Mouse (Mus musculus) gastrocnemius, adult 2 months (tissue): Measurements from ENCODE around the gene Nop53. TPM values are rescaled to one million over a fixed set of nuclear protein-coding genes. Genes with fewer than 3 reads are reported as not detected.

ENCODE experiments used
- DNase-seq: peaks from one replicate; pipeline ENCODE4 v3.0.0; 2022
- H3K27ac ChIP-seq: fragments of 200-600 bp; 2 replicates; pipeline ENCODE4 v1.8.1; 2022; ENCODE audit warnings: mild to moderate bottlenecking
- H3K4me3 ChIP-seq: fragments of 200-600 bp; 2 replicates; pipeline ENCODE4 v1.8.1; 2022; ENCODE audit warnings: mild to moderate bottlenecking, moderate library complexity
- CTCF ChIP-seq: fragments of 200-600 bp; IDR thresholded peaks from 2 replicates; pipeline ENCODE4 v1.8.1; 2022; ENCODE audit warnings: antibody characterized with exemption, mild to moderate bottlenecking, moderate library complexity
- intact Hi-C: fragments of 180-260 bp; cut with DNase I; formaldehyde crosslinking; loops from one replicate; pipeline ENCODE4 v1.15.1; 2025
- total RNA-seq, 2 experiments: library from RNA; stranded (reverse); gene quantifications; 2 replicates each; pipeline ENCODE4 v1.2.3; 2021

Nop53 gene
- total RNA-seq, 2 experiments from 2014 or later, result 85.7 to 97.4 TPM

DNA sequence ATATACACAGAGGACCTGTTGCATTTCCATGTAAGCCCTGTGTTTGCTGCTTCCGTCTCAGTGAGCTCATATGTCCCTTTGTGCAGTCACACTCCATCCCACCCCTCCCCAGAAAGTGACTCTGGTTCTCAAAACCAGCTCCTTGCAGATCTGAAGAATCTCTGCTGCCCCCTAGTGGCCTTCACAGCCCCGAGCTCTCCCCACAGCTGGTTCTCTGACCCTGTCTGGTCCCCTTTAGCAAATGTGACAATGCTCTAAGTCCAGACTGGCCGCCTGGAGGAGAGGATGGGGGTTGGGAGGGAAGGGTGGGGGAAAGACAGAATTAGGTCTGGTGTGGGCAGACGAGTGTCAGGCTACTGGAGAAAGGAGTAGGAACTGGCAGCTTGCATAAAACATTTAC, 33.7 kb downstream of the Nop53 start:
- Histone ChIP-seq H3K27ac (no peak overlapping the region), H3K4me3 (no peak overlapping the region)
- intact Hi-C loops, result no loop called here
- DNase-seq, result peak; percentile 81
- TF ChIP-seq CTCF, result peak; percentile 82

DNA sequence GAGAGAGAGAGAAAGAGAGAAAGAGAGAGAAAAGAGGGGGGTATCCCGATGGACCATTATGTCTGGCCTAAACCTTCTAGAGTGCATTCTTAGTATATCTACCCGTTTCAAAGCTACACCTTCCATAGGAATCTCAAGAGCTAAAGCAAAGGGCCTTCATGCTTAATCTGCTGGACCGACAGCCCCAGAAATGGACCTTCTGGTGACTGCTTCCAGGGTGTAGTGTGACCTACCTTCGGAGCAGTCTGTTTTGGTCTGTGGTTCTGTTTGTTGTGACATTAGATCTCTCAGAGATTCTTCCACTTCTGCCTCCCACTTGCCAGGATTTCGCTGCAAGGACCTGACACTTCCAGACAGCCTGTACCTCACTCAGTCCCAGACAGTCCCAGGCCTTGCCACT, 35.4 kb downstream of the Nop53 start:
- no peak for DNase-seq
- Histone ChIP-seq H3K27ac (no peak overlapping the region), H3K4me3 (no peak overlapping the region)
- intact Hi-C loops, result no loop called here
- TF ChIP-seq CTCF, result no peak

DNA sequence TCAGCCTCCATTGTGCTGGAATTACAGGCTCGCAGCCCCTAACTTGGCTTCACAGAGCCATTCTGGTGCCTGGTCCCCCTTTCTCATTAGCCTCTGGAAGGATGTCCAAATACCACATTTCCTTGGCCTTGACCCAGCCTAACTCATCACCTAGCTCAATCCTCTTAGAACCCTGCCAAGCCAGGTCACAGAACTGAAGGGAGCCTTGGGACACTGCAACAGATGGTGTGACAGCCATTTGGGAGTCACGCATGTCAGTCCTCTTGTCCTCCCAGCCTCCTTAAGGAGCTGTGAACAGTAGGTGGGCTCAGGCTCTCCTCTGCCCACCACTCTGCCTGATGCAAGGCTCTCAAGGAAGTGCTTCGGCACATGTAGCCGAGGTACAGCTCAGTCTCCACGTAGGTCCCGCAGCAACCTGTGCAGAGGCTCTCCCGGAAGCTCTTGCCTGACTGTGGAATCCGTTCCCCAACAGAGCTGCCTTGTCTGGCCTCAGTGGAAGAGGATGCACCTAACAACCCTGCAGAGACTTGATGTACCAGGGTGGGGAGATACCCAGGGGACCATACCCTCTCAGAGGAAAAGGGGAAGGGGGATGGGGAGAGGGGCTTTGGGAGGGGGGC, 37.8 kb downstream of the Nop53 start:
- Histone ChIP-seq H3K4me3 (no peak overlapping the region), H3K27ac (no peak overlapping the region)
- intact Hi-C loops, result no loop called here
- TF ChIP-seq CTCF, result no peak
- DNase-seq, result no peak

DNA sequence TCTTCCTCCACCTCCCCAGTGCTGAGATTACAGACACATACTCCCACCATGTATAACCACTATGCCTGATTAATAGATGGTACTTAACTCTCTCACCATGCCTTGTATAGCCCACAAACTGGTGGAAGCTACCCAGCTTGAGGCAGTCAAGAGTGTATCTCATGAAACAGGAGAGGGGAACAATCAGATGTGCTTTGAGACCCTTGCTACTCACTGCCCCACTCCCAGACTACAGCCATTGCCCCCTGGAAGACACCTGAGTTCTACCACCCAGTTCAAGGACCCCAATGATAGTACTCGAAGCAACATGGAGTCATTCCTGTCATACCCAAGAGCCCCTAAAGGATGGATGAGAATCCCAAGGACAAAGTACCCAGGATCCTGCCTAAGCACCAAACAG, 39.3 kb downstream of the Nop53 start:
- intact Hi-C loops, result no loop called here
- H3K27ac ChIP-seq, result no peak overlapping the region
- TF ChIP-seq CTCF, result no peak
- DNase-seq, result no peak
- H3K4me3 ChIP-seq, result no peak overlapping the region

DNA sequence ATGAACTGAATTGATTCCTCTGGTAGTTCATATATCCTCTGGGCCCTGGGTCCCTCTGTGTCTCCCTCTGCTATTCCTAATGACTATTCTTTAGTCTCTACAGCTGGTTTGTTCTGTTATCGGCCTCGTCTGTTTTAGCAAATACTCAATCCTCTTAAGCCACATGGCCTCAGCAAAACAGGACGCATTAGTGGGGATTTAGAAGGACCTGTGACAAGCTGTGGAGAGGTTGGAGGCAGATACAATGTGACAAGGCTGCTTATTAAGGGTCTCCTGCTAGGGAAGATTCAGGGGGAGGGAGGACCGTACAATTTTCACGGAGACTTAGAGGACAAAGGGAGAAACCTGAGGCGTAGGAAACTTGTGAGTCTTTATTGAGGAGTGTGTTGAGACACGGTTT, 40.0 kb downstream of the Nop53 start:
- TF ChIP-seq CTCF, result no peak
- Histone ChIP-seq H3K4me3 (no peak overlapping the region), H3K27ac (no peak overlapping the region)
- no peak for DNase-seq
- intact Hi-C loops, result no loop called here

DNA sequence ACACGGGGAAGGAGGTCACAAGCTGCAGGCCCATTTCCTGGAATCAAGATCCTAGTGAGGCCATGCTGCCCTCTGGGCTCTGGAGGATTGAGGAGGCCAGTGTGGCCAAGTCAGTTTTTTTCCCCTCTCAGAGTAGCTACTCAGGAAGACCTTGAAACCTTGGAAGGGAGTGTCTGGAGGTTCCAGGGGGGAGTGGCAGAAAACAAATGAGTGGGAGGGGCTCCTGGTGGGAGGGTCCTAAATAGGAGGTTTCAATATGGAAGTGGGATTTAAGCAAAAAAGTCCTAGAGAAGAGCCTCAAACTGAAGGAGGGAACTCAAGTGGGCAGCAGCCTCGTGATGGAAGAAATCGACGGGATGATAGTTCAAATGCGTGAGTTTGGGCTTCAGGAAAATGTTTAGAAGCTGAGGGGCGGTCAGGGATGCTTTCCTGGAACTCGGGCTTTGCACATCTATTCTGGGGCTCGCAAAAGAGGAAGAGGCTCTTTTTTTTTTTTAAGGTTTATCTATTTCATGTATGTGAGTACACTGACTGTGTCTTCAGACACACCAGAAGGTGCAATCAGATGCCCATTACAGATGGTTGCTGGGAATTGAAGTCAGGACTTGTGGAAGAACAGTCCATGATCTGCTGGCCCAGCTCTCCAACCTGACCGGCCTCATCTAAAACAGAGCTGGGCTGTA, 44.4 kb downstream of the Nop53 start:
- TF ChIP-seq CTCF, result no peak
- no peak for DNase-seq
- intact Hi-C loops, result no loop called here
- H3K27ac ChIP-seq, result no peak overlapping the region
- no peak overlapping the region for H3K4me3 ChIP-seq

DNA sequence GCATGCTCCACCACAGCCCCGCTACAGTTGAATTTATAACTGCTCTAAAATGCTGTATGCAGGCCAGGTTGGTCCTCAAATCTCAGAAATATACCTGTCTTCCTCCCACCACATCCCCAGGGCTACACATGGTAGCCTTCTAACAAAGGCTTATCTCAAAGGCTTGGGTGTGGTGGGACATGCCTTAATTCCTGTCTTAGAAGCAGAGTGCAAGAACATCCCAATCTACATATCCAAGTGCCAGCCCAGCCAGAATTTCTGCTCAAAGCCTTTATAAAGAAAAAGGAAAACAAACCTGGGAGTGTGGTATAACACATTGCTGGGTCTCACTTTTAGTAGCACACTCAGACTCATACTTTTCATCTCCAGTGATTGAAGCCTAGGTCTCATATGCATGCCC, 51.6 kb downstream of the Nop53 start:
- no peak for DNase-seq
- Histone ChIP-seq H3K27ac (no peak overlapping the region), H3K4me3 (no peak overlapping the region)
- no peak for TF ChIP-seq CTCF
- intact Hi-C loops, result no loop called here

Other genes with a start within 250 kb of the Nop53 start
- not detected for gene Obox5, start 195.9 kb downstream of the Nop53 start, total RNA-seq
- gene Obox6, start 106.4 kb downstream of the Nop53 start, total RNA-seq, result not detected
- gene Crx, start 66.1 kb downstream of the Nop53 start, total RNA-seq, result not detected
- gene Crxos, start 63.5 kb downstream of the Nop53 start, total RNA-seq, result not detected
- 1,000 to 10,000 TPM; 1,391 to 1,893 TPM for gene Selenow, start 23.7 kb downstream of the Nop53 start, total RNA-seq
- gene Ehd2, start 21.5 kb upstream of the Nop53 start, total RNA-seq, result 10 to 100 TPM; 31.4 to 38.7 TPM
- gene Bicra, start 101.8 kb upstream of the Nop53 start, total RNA-seq, result 1 to 10 TPM; 6.8 to 7.1 TPM
- gene Zfp541, start 115.7 kb upstream of the Nop53 start, total RNA-seq, result not detected
- gene Napa, start 152.4 kb upstream of the Nop53 start, total RNA-seq, result 100 to 1,000 TPM in 1 of 2 experiments, 10 to 100 TPM in 1; 99.2 to 113 TPM
- gene Kptn, start 173.8 kb upstream of the Nop53 start, total RNA-seq, result 10 to 100 TPM; 10.3 to 16.0 TPM
- under 1 TPM; 0.08 to 0.28 TPM for gene Slc8a2, start 183.8 kb upstream of the Nop53 start, total RNA-seq
- gene Meis3, start 229.0 kb upstream of the Nop53 start, total RNA-seq, result 1 to 10 TPM; 1.5 to 2.0 TPM